22 mouse cellular contexts compared by ENCODE assay signal in genomic region chr2:21179136-21179535, GRCm38 (mm10). TPM values are rescaled to one million over a fixed set of nuclear protein-coding genes. Genes with fewer than 3 reads are reported as not detected.
A peak's percentile ranks its signal among the peaks of the same experiment; 100 is the strongest.
DNase-seq lines count a peak whose midpoint lies in the region; ATAC-seq and TF ChIP-seq lines count a peak whose summit lies in the region.
"Had no signal": no experiment of that assay in that cellular context is flagged by ENCODE, and none has a peak within 500 bp of the region (broad histone marks: within the 10 kb centered on the region; RNA-seq: fewer than 3 reads in every experiment).

No protein-coding gene starts in this region.

- no peaks in the 10 kb centered on the region for H3K9me3 ChIP-seq in lung, postnatal 0 days (ENCODE audit: low read length)
- no peaks in the 10 kb centered on the region for H3K9me3 ChIP-seq in CH12.LX (replicated peaks; ENCODE audit: low read length)
- H3K9me3 ChIP-seq: embryonic facial prominence, embryonic 10.5 days; forebrain, embryonic 15.5 days; heart, embryonic 10.5 days; hindbrain, embryonic 13.5 days had no signal

- no peak overlapping the region for H3K4me2 ChIP-seq in lung, postnatal 0 days (replicated peaks; ENCODE audit: low read depth, low read length)
- H3K4me2 ChIP-seq in CH12.LX (ENCODE audit: insufficient read depth, low read depth, poor library complexity, severe bottlenecking) = no peak overlapping the region
- H3K4me2 ChIP-seq: forebrain, embryonic 15.5 days; hindbrain, embryonic 13.5 days had no signal

- no peak for TF ChIP-seq RAD21 in CH12.LX (IDR thresholded peaks at IDR 0.05; ENCODE audit: low read depth, low read length)

- no peaks in the 10 kb centered on the region for H3K79me2 ChIP-seq in CH12.LX (replicated peaks; ENCODE audit: control insufficient read depth, extremely low read depth, insufficient read depth, poor library complexity, severe bottlenecking)

- in situ Hi-C loops in CH12.LX (cut with MboI; ENCODE audit: low pct_ligation_motif_present, low pct_unique_long_range_greater_than_20kb, low sequenced_read_pairs) = no loop called here

- no peak overlapping the region for H3K27ac ChIP-seq in lung, postnatal 0 days (ENCODE audit: low read length)
- H3K27ac ChIP-seq in CH12.LX (ENCODE audit: insufficient read depth, low read depth) = no peak overlapping the region
- H3K27ac ChIP-seq: embryonic facial prominence, embryonic 10.5 days; forebrain, embryonic 15.5 days; heart, embryonic 10.5 days; hindbrain, embryonic 13.5 days; hindbrain, postnatal 0 days had no signal

- H3K27me3 ChIP-seq in lung, postnatal 0 days (replicated peaks; ENCODE audit: insufficient read depth, low read length) = no peaks in the 10 kb centered on the region
- H3K27me3 ChIP-seq in CH12.LX (replicated peaks) = no peaks in the 10 kb centered on the region
- H3K27me3 ChIP-seq: forebrain, embryonic 15.5 days; hindbrain, embryonic 13.5 days had no signal

- H3K4me1 ChIP-seq in lung, postnatal 0 days (ENCODE audit: insufficient read depth, low read depth, low read length) = no peaks in the 10 kb centered on the region
- H3K4me1 ChIP-seq in CH12.LX (ENCODE audit: control insufficient read depth in 1 of 2, insufficient read depth in 2 of 2) = peaks cover 0 to 5% of the 10 kb centered on the region in 2 experiments; a peak in 2 of 4 replicates
- H3K4me1 ChIP-seq: embryonic facial prominence, embryonic 10.5 days; forebrain, embryonic 15.5 days; heart, embryonic 10.5 days; hindbrain, embryonic 13.5 days had no signal

- ATAC-seq in lung, postnatal 0 days = no peak
- ATAC-seq in granulocyte monocyte progenitor cell, adult 5-6 weeks (replicated peaks; ENCODE audit: poor library complexity, severe bottlenecking) = peak; percentile 87
- peak; percentile 83 for ATAC-seq in monocyte, adult 5-6 weeks (replicated peaks; ENCODE audit: insufficient number of reproducible peaks, low FRiP score, low TSS enrichment, poor library complexity, severe bottlenecking)
- ATAC-seq: forebrain, embryonic 15.5 days; hindbrain, postnatal 0 days had no signal

- no peak overlapping the region for H3K9ac ChIP-seq in lung, postnatal 0 days (replicated peaks; ENCODE audit: low read depth)
- H3K9ac ChIP-seq in CH12.LX (ENCODE audit: insufficient read depth, low read depth) = no peak overlapping the region
- H3K9ac ChIP-seq: forebrain, embryonic 15.5 days; hindbrain, embryonic 13.5 days had no signal

- no peaks in the 10 kb centered on the region for H3K36me3 ChIP-seq in lung, postnatal 0 days (ENCODE audit: insufficient read depth, low read length)
- no peaks in the 10 kb centered on the region for H3K36me3 ChIP-seq in CH12.LX (replicated peaks in 1 of 2; ENCODE audit: control insufficient read depth in 1 of 2, insufficient read depth in 1 of 2, low read length in 1 of 2)
- H3K36me3 ChIP-seq: embryonic facial prominence, embryonic 10.5 days; forebrain, embryonic 15.5 days; heart, embryonic 10.5 days; hindbrain, embryonic 13.5 days had no signal

- no peak for TF ChIP-seq CTCF in lung, postnatal 0 days (IDR thresholded peaks at IDR 0.05)
- no peak for TF ChIP-seq CTCF in CH12.LX (conservative IDR thresholded peaks at IDR 0.05 in 1 of 2, IDR thresholded peaks at IDR 0.05 in 1 of 2; ENCODE audit: low read depth in 2 of 2, low read length in 2 of 2)

- dilution Hi-C loops in CH12.LX (cut with MboI; ENCODE audit: extremely low pct_ligation_motif_present, extremely low pct_unique_long_range_greater_than_20kb, low sequenced_read_pairs) = no loop called here

- DNase-seq in lung, postnatal 25 days (ENCODE audit: low spot score) = peak; percentile 16
- DNase-seq in lung, postnatal 0 days (ENCODE audit: low spot score) = no peak
- DNase-seq in CH12.LX (ENCODE audit: extremely low read depth) = no peak
- no peak for DNase-seq in ovary, postnatal 14 days (ENCODE audit: low spot score)
- DNase-seq in right cerebral cortex, adult 2 months (ENCODE audit: low spot score in 2 of 2) = no peak
- no peak for DNase-seq in cerebellum, postnatal 25 days
- DNase-seq: adrenal gland, postnatal 10 days; cerebellum, adult 11-12 months; cerebellum, adult 9-10 months; cerebellum, postnatal 36 days; gastrocnemius, postnatal 36 days; heart, adult 18-20 months; heart, postnatal 10 days; heart, postnatal 4 days had no signal

- TF ChIP-seq POLR2A in CH12.LX (IDR thresholded peaks at IDR 0.05; ENCODE audit: low read depth, low read length) = no peak

- WGBS in lung, postnatal 0 days = 94% methylated on average over 5 of the region's 5 CpGs

- no peak overlapping the region for H3K4me3 ChIP-seq in lung, postnatal 0 days (ENCODE audit: low read depth, low read length)
- no peak overlapping the region for H3K4me3 ChIP-seq in CH12.LX (replicated peaks in 1 of 3; ENCODE audit: low read depth in 2 of 3, low read length in 2 of 3, poor library complexity in 1 of 3)
- H3K4me3 ChIP-seq: embryonic facial prominence, embryonic 10.5 days; erythroblast, embryonic 14.5 days; forebrain, embryonic 15.5 days; heart, embryonic 10.5 days; hindbrain, embryonic 13.5 days had no signal

- TF ChIP-seq EP300 in lung, postnatal 0 days (IDR thresholded peaks at IDR 0.05) = no peak
- no peak; the same call in 1 of the 2 replicates for TF ChIP-seq EP300 in CH12.LX (IDR thresholded peaks at IDR 0.05; ENCODE audit: low read length)

TF ChIP-seq in CH12.LX, 34 proteins besides CTCF, POLR2A, EP300 and RAD21:
- TF ChIP-seq MXI1 (IDR thresholded peaks at IDR 0.05; ENCODE audit: low read depth, low read length) (no peak), ELF1 (IDR thresholded peaks at IDR 0.05; ENCODE audit: low read depth, low read length) (0 out of 2 replicates have a peak, but pooled peaks have one; percentile 12), ZNF384 (IDR thresholded peaks at IDR 0.05; ENCODE audit: low read depth, low read length) (no peak)

RNA-seq across cellular contexts. Expression of gene Enkur, which starts 26.0 kb away (rescaled TPM):
- 10.2 and 12.5 TPM in 2 replicates for polyA plus RNA-seq in lung, postnatal 0 days (2015; fragmentation: Nextera tagmentation; extraction: Ambion mirVana)
- 0.13 and 0.21 TPM in 2 replicates for total RNA-seq in CH12.LX (2012; rRNA removed)
- 0.20 and 0.64 TPM in 2 replicates for total RNA-seq in CH12.LX (2014; rRNA removed)
- polyA plus RNA-seq in CH12.LX (2012; ENCODE audit: insufficient read length, low read depth) = 0.39 and 0.48 TPM in 2 replicates
- 0.68 and 1.6 TPM in 2 replicates for total RNA-seq in granulocyte monocyte progenitor cell, adult 5-6 weeks (2014; fragmentation: Nextera tagmentation)
- 3.4 and 4.5 TPM in 2 replicates for total RNA-seq in granulocyte monocyte progenitor cell, adult 5-6 weeks (2017)
- 1.8 to 5.6 TPM (median 3.9 TPM) in 3 replicates for total RNA-seq in monocyte, adult 5-6 weeks (2017)
- polyA plus RNA-seq: erythroblast, embryonic 14.5 days had no signal

RNA-seq across cellular contexts. Expression of gene Thnsl1, which starts 26.4 kb away (rescaled TPM):
- 3.8 and 5.7 TPM in 2 replicates for polyA plus RNA-seq in lung, postnatal 0 days (2015; fragmentation: Nextera tagmentation; extraction: Ambion mirVana)
- 3.7 and 5.0 TPM in 2 replicates for total RNA-seq in CH12.LX (2012; rRNA removed)
- total RNA-seq in CH12.LX (2014; rRNA removed) = 5.3 and 6.1 TPM in 2 replicates
- polyA plus RNA-seq in CH12.LX (2012; ENCODE audit: insufficient read length, low read depth) = 5.9 and 6.2 TPM in 2 replicates
- total RNA-seq in granulocyte monocyte progenitor cell, adult 5-6 weeks (2014; fragmentation: Nextera tagmentation) = 9.0 and 12.3 TPM in 2 replicates
- total RNA-seq in granulocyte monocyte progenitor cell, adult 5-6 weeks (2017) = 5.5 and 6.5 TPM in 2 replicates
- 2.4 to 3.8 TPM (median 2.7 TPM) in 3 replicates for total RNA-seq in monocyte, adult 5-6 weeks (2017)
- polyA plus RNA-seq: erythroblast, embryonic 14.5 days had no signal
